Comparison of ENCODE assay signal across 8 mouse cellular contexts in genomic region chr13:113429615-113430014, GRCm38 (mm10).
DNase-seq lines count a peak whose midpoint lies in the region; ATAC-seq and TF ChIP-seq lines count a peak whose summit lies in the region.

No protein-coding gene starts in this region.

- TF ChIP-seq CTCF in hindbrain, postnatal 0 days (IDR thresholded peaks at IDR 0.05; ENCODE audit: low read depth), result peak; percentile 64

- H3K9me3 ChIP-seq in hindbrain, postnatal 0 days (ENCODE audit: low read length), result no peaks in the 10 kb centered on the region
- H3K9me3 ChIP-seq in hindbrain, embryonic 13.5 days, result no peaks in the 10 kb centered on the region

- H3K9ac ChIP-seq in hindbrain, postnatal 0 days (replicated peaks; ENCODE audit: low read length), result no peak overlapping the region
- H3K9ac ChIP-seq in hindbrain, embryonic 13.5 days, result no peak overlapping the region

- WGBS in hindbrain, postnatal 0 days, result 43% methylated on average over 3 of the region's 3 CpGs
- WGBS in hindbrain, embryonic 13.5 days, result 41% methylated on average over 3 of the region's 3 CpGs

- H3K4me3 ChIP-seq in hindbrain, postnatal 0 days (ENCODE audit: low read length), result no peak overlapping the region
- no peak overlapping the region for H3K4me3 ChIP-seq in hindbrain, embryonic 13.5 days

- peak; percentile 33 for DNase-seq in hindbrain, postnatal 0 days (ENCODE audit: low spot score)
- DNase-seq in CD4-positive, CD25-positive, alpha-beta regulatory T cell, adult 2 months (ENCODE audit: low read depth, low spot score), result peak; percentile 54
- peak; percentile 4 for DNase-seq in NIH3T3 (ENCODE audit: low read depth)
- DNase-seq in lung, postnatal 14 days, result peak; percentile 37
- DNase-seq in urinary bladder, postnatal 36 days (ENCODE audit: low spot score in 2 of 2), result no peak
- no peak for DNase-seq in frontal cortex, postnatal 36 days (ENCODE audit: low spot score in 2 of 2)
- DNase-seq in right cerebral cortex, adult 2 months (ENCODE audit: low spot score in 2 of 2), result no peak

- H3K36me3 ChIP-seq in hindbrain, postnatal 0 days (ENCODE audit: insufficient read depth, low read length), result no peaks in the 10 kb centered on the region
- H3K36me3 ChIP-seq in hindbrain, embryonic 13.5 days, result no peaks in the 10 kb centered on the region

- no peaks in the 10 kb centered on the region for H3K27me3 ChIP-seq in hindbrain, postnatal 0 days (ENCODE audit: insufficient read depth, low read length)
- H3K27me3 ChIP-seq in hindbrain, embryonic 13.5 days, result no peaks in the 10 kb centered on the region

- ATAC-seq in hindbrain, postnatal 0 days, result no peak
- no peak for ATAC-seq in hindbrain, embryonic 13.5 days (ENCODE audit: low FRiP score)

- H3K27ac ChIP-seq in hindbrain, postnatal 0 days, result no peak overlapping the region
- no peak overlapping the region for H3K27ac ChIP-seq in hindbrain, embryonic 13.5 days

- H3K4me1 ChIP-seq in hindbrain, postnatal 0 days (ENCODE audit: insufficient read depth, low read length), result no peaks in the 10 kb centered on the region
- H3K4me1 ChIP-seq in hindbrain, embryonic 13.5 days (replicated peaks), result no peaks in the 10 kb centered on the region

- no peak overlapping the region for H3K4me2 ChIP-seq in hindbrain, postnatal 0 days (ENCODE audit: low read depth, low read length)
- no peak overlapping the region for H3K4me2 ChIP-seq in hindbrain, embryonic 13.5 days

Comparison
In these comparisons a context has a peak if more than half of its experiments do, and no peak if none do; other contexts are left out.
1. DNase-seq: peak in hindbrain, postnatal 0 days (single experiment), CD4-positive, CD25-positive, alpha-beta regulatory T cell, adult 2 months (single experiment), NIH3T3 (single experiment) and lung, postnatal 14 days (single experiment); none in urinary bladder, postnatal 36 days (0 of 2), frontal cortex, postnatal 36 days (0 of 2) and right cerebral cortex, adult 2 months (0 of 2).